Mouse (Mus musculus) kidney, embryonic 16.5 days (tissue): Measurements from ENCODE around the gene H1foo. TPM values are rescaled to one million over a fixed set of nuclear protein-coding genes. Genes with fewer than 3 reads are reported as not detected.

ENCODE experiments used
- ATAC-seq: fragments of 200-750 bp; cut with Nextera tagmentation; 2 replicates; pipeline ENCODE4 v1.8.0; 2017; ENCODE audit warnings: moderate TSS enrichment; ENCODE audit not compliant: low FRiP score, low TSS enrichment
- H3K27ac ChIP-seq: fragments of 300-500 bp; sonication (generic); 2 replicates; pipeline ENCODE4 v1.5.1; 2014; ENCODE audit warnings: low read length
- H3K27me3 ChIP-seq: fragments of 300-500 bp; sonication (generic); 2 replicates; pipeline ENCODE4 v1.6.1; 2014; ENCODE audit warnings: low read length, control low read depth, mixed read lengths; ENCODE audit not compliant: insufficient read depth
- H3K36me3 ChIP-seq: fragments of 300-500 bp; sonication (generic); 2 replicates; pipeline ENCODE4 v1.6.1; 2014; ENCODE audit warnings: low read length, control low read depth, mixed read lengths; ENCODE audit not compliant: insufficient read depth
- H3K4me1 ChIP-seq: fragments of 300-500 bp; sonication (generic); 2 replicates; pipeline ENCODE4 v1.6.1; 2014; ENCODE audit warnings: low read length, control low read depth, mixed read lengths; ENCODE audit not compliant: insufficient read depth
- H3K4me2 ChIP-seq: fragments of 300-500 bp; sonication (generic); replicated peaks from 2 replicates; pipeline ENCODE4 v1.6.1; 2014; ENCODE audit warnings: low read depth, low read length
- H3K4me3 ChIP-seq: fragments of 300-500 bp; sonication (generic); 2 replicates; pipeline ENCODE4 v1.5.1; 2014; ENCODE audit warnings: mild to moderate bottlenecking, low read length
- H3K9ac ChIP-seq: fragments of 300-500 bp; sonication (generic); replicated peaks from 2 replicates; pipeline ENCODE4 v1.6.1; 2014; ENCODE audit warnings: low read length
- H3K9me3 ChIP-seq: fragments of 300-500 bp; sonication (generic); 2 replicates; pipeline ENCODE4 v1.6.1; 2016; ENCODE audit warnings: low read length, control low read depth
- WGBS: fragments of 180-500 bp; shearing (Covaris S2); extraction: QIAGEN DNeasy Blood & Tissue Kit; methylation state at CpG from one replicate; pipeline ENCODE4 v1.1.7; 2014; 5-methylcytosine and 5-hydroxymethylcytosine counted together
- polyA plus RNA-seq: library from polyadenylated mRNA; unstranded; fragments of >200 nt; fragmentation: Nextera tagmentation; extraction: Ambion mirVana; gene quantifications from 2 replicates; pipeline ENCODE4 v1.2.1, GENCODE M21; 2015

H1foo gene
- polyA plus RNA-seq: not detected in 2 replicates

- no peak within 1 kb of the TSS for H3K27ac ChIP-seq
- WGBS: 87% methylated on average over 5 of the region's 5 CpGs
- no peaks in the 10 kb centered on the region for H3K27me3 ChIP-seq
- H3K4me2 ChIP-seq: no peak within 1 kb of the TSS
- H3K4me3 ChIP-seq: no peak within 1 kb of the TSS
- ATAC-seq: no peak
- no peaks in the 10 kb centered on the region for H3K9me3 ChIP-seq
- no peak within 1 kb of the TSS for H3K9ac ChIP-seq
- no peaks in the 10 kb centered on the region for H3K36me3 ChIP-seq
- peaks cover 7% of the 10 kb centered on the region for H3K4me1 ChIP-seq
Observed at GRCm38 (mm10) chr6:115944638-115945037, at the start of gene H1foo. Gene H1foo, plus strand, starts transcription at chr6:115944938.

- peaks cover 15% of the 10 kb centered on the region for H3K36me3 ChIP-seq
- ATAC-seq: no peak
- H3K27me3 ChIP-seq: no peaks in the 10 kb centered on the region
- H3K9me3 ChIP-seq: no peaks in the 10 kb centered on the region
- H3K4me1 ChIP-seq: peaks cover 4% of the 10 kb centered on the region; the same call in 1 of the 2 replicates
- 90% methylated on average over 1 of the region's 1 CpGs for WGBS
- no peak overlapping the region for H3K27ac ChIP-seq
- no peak overlapping the region for H3K4me2 ChIP-seq
- H3K4me3 ChIP-seq: no peak overlapping the region
- H3K9ac ChIP-seq: no peak overlapping the region
Observed at GRCm38 (mm10) chr6:115896346-115896745, 48.4 kb upstream of the H1foo start.

DNA sequence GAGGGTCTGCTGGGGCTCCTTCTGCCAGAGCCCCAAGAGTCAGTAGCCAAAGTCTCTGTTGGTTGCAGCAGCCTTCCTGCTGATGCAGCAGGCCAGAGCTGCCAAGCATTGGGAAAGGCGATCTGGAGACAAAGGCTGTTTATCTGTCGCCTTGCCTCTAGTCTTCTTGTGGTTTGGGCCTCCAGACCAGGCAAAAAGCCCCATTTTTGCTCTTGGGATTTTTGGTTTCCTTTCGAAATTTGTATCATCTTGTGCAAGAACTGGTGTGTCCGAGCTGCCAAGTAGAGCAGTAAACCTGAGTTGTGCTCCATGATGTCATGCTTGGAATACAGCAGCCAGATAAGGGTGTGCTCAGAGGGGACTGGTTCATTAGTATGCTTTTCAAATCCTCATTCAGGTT lies 47.6 kb upstream of the H1foo start:
- no peak overlapping the region for H3K4me3 ChIP-seq
- peaks cover 3% of the 10 kb centered on the region; the same call in 1 of the 2 replicates for H3K4me1 ChIP-seq
- no peaks in the 10 kb centered on the region for H3K9me3 ChIP-seq
- WGBS: 75% methylated on average over 4 of the region's 4 CpGs
- peaks cover 13% of the 10 kb centered on the region for H3K36me3 ChIP-seq
- H3K4me2 ChIP-seq: no peak overlapping the region
- H3K27me3 ChIP-seq: no peaks in the 10 kb centered on the region
- ATAC-seq: no peak
- H3K27ac ChIP-seq: no peak overlapping the region
- H3K9ac ChIP-seq: no peak overlapping the region

DNA sequence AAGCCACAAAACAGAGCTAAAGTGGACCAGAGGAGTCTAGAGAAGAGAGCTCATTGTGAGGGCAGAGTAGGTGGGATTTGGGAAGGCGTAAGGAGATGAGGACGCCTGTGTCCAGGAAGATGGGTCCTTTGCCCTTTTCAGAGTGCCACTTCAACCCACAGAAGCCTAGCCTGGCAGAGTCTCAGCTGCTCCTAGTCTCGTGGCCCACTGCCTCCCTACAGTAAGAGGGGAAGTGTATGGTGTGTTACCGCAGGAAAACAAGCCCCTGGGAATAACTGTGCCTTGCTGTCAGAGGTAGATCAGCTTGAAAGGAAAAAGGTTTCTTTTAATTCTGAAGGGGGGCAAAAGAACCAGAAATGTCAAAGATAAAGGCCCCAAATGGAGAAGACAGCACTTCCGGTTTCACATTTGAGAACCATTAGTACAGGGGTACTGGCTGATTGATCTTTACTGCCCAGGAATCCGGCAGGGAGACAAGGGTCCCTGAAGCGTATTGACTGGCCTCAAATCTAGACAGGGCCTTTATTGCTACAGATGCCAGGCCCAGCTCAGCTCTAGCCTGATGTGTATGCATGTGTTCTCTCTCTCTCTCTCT lies 46.7 kb upstream of the H1foo start:
- no peak overlapping the region for H3K9ac ChIP-seq
- no peak overlapping the region for H3K27ac ChIP-seq
- 64% methylated on average over 7 of the region's 7 CpGs for WGBS
- peaks cover 3% of the 10 kb centered on the region; the same call in 1 of the 2 replicates for H3K4me1 ChIP-seq
- no peak overlapping the region for H3K4me3 ChIP-seq
- H3K4me2 ChIP-seq: no peak overlapping the region
- no peak for ATAC-seq
- no peaks in the 10 kb centered on the region for H3K27me3 ChIP-seq
- no peaks in the 10 kb centered on the region for H3K9me3 ChIP-seq
- peaks cover 11% of the 10 kb centered on the region; the same call in 1 of the 2 replicates for H3K36me3 ChIP-seq

- peak; percentile 67 for ATAC-seq
- no peaks in the 10 kb centered on the region for H3K27me3 ChIP-seq
- no peaks in the 10 kb centered on the region for H3K9me3 ChIP-seq
- WGBS: 17% methylated on average over 3 of the region's 3 CpGs
- H3K9ac ChIP-seq: no peak overlapping the region
- H3K4me1 ChIP-seq: peaks cover 3% of the 10 kb centered on the region; the same call in 1 of the 2 replicates
- H3K4me2 ChIP-seq: no peak overlapping the region
- no peak overlapping the region for H3K4me3 ChIP-seq
- H3K27ac ChIP-seq: peak overlapping the region; percentile 63
- peaks cover 7% of the 10 kb centered on the region; the same call in 1 of the 2 replicates for H3K36me3 ChIP-seq
Observed at GRCm38 (mm10) chr6:115901062-115901461, 43.7 kb upstream of the H1foo start.

- Histone ChIP-seq H3K36me3 (peaks cover 7% of the 10 kb centered on the region; the same call in 1 of the 2 replicates), H3K27me3 (no peaks in the 10 kb centered on the region), H3K4me3 (no peak overlapping the region), H3K9me3 (no peaks in the 10 kb centered on the region), H3K4me1 (peaks cover 5% of the 10 kb centered on the region; the same call in 1 of the 2 replicates), H3K4me2 (no peak overlapping the region), H3K9ac (no peak overlapping the region), H3K27ac (peak overlapping the region; percentile 63)
- 70% methylated on average over 8 of the region's 8 CpGs for WGBS
- ATAC-seq: no peak; the same call in 1 of the 2 replicates
Observed at GRCm38 (mm10) chr6:115901489-115901931, 43.2 kb upstream of the H1foo start.

DNA sequence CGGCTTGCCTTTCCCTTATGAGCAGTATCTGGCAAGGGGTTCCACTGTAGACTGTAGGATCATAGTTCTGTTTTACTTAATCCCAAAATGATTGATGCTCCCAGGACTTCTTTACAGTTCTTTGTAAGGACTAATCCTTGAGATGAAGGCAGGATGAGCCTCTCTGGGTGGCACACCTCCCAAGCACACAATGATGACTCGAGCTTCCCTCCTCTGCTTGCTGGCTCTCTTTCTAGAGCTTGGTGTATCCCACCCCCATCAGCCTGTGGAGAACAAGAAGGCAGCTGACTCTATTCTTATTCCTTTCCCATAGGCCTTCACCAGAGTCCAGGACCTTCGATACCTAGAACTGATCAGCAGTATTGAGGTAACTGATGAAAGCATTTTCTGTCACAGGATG lies 42.2 kb upstream of the H1foo start:
- WGBS: 85% methylated on average over 3 of the region's 3 CpGs
- no peak overlapping the region for H3K27ac ChIP-seq

GRCm38 (mm10) chr6:115905568-115905967 lies 39.2 kb upstream of the H1foo start:
- Histone ChIP-seq H3K4me3 (no peak overlapping the region), H3K27ac (peak overlapping the region; percentile 70), H3K36me3 (peaks cover 12% of the 10 kb centered on the region), H3K9ac (no peak overlapping the region), H3K27me3 (no peaks in the 10 kb centered on the region), H3K4me1 (peaks cover 16% of the 10 kb centered on the region), H3K4me2 (no peak overlapping the region), H3K9me3 (no peaks in the 10 kb centered on the region)
- ATAC-seq: no peak
- 80% methylated on average over 6 of the region's 6 CpGs for WGBS

More for the DNA sequence above, 42.2 kb upstream of the H1foo start:
- Histone ChIP-seq H3K9me3 (no peaks in the 10 kb centered on the region), H3K4me3 (no peak overlapping the region), H3K36me3 (peaks cover 12% of the 10 kb centered on the region), H3K27me3 (no peaks in the 10 kb centered on the region), H3K4me1 (peaks cover 8% of the 10 kb centered on the region; the same call in 1 of the 2 replicates), H3K9ac (no peak overlapping the region), H3K4me2 (no peak overlapping the region)
- no peak for ATAC-seq

DNA sequence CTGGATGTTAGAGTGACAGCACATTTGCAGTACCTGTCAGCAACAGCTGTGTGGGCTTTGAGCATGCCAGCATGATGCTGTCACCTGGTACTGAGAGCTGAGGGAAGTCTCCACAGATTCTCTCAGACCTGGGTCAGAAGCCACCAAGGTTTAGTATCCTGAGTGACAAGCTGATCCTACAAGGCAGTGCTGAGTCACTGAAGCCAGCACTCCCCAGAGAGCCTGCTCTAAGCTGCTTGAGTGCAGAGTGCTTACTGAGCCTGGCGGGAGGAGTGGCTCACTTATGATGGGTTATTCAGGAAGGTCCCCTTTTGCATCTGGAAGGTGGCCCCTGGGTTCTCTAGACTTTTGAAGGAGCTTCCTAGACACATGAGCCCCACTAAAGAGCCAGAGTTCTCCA lies 38.3 kb upstream of the H1foo start:
- H3K9ac ChIP-seq: no peak overlapping the region
- H3K27ac ChIP-seq: no peak overlapping the region
- no peaks in the 10 kb centered on the region for H3K27me3 ChIP-seq
- WGBS: 79% methylated on average over 1 of the region's 1 CpGs
- peaks cover 12% of the 10 kb centered on the region for H3K4me1 ChIP-seq
- ATAC-seq: no peak
- no peak overlapping the region for H3K4me3 ChIP-seq
- H3K4me2 ChIP-seq: no peak overlapping the region
- no peaks in the 10 kb centered on the region for H3K9me3 ChIP-seq
- H3K36me3 ChIP-seq: peaks cover 12% of the 10 kb centered on the region

DNA sequence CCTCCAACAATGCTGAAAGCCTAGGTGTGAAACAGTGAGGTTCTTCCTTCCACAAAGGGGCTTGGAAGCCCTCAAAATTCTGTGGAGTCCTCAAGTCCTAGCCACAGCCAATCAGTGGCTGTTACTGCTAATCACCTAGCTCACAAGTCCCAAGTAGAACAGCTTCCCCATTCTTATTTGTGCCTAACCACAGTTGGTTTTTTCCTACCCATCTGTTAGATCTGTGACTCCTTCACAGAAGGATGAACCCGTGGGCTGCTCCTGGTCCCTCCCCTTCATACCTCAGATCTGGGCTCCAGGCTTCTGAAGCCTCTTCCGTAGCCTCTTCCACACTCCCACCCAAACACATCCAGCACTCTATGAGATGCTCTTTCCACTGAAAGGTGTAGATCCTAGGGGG lies 37.9 kb upstream of the H1foo start:
- no peaks in the 10 kb centered on the region for H3K27me3 ChIP-seq
- no peak overlapping the region for H3K4me2 ChIP-seq
- H3K9me3 ChIP-seq: no peaks in the 10 kb centered on the region
- no peak overlapping the region for H3K9ac ChIP-seq
- H3K4me3 ChIP-seq: no peak overlapping the region
- peaks cover 12% of the 10 kb centered on the region for H3K36me3 ChIP-seq
- peaks cover 12% of the 10 kb centered on the region for H3K4me1 ChIP-seq
- no peak for ATAC-seq
- WGBS: 42% methylated on average over 2 of the region's 2 CpGs
- no peak overlapping the region for H3K27ac ChIP-seq
